Mouse (Mus musculus): ENCODE data around the gene Tmem63c.

DNA sequence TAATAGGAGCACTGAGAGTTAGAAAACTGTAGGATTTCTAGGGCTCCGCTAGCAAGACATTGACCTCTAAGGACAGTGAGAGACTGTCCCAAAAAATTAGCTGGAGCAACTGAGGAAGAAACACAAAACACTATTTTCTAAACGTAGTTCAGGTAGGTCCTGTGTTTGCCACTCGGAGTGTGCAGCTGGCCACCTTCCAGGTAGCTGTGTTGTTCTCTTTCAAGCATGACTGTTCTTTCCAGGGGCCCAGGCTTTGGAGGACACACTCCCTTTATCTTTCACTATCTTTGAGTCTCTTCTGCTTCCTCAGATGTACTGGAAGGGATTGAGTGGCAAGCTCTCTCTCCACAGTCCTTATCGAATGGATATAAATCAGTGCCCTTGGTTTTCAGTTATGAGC is 82.3 kb downstream of the Tmem63c start:
- no peak for TF ChIP-seq POLR2A (IDR thresholded peaks at IDR 0.05; ENCODE audit: insufficient read depth, low read depth, low read length)
- no peak for TF ChIP-seq CTCF (IDR thresholded peaks at IDR 0.05; ENCODE audit: insufficient read depth, low read depth, low read length)

Measured in olfactory bulb, adult 2 months (tissue).